Mouse (Mus musculus): ENCODE measurements around the gene Ddx25. TPM values are rescaled to one million over a fixed set of nuclear protein-coding genes. Genes with fewer than 3 reads are reported as not detected.

The Ddx25 gene
- total and polyA plus RNA-seq, 2 experiments from 2014 or later, result 24.1 to 28.5 TPM

DNA sequence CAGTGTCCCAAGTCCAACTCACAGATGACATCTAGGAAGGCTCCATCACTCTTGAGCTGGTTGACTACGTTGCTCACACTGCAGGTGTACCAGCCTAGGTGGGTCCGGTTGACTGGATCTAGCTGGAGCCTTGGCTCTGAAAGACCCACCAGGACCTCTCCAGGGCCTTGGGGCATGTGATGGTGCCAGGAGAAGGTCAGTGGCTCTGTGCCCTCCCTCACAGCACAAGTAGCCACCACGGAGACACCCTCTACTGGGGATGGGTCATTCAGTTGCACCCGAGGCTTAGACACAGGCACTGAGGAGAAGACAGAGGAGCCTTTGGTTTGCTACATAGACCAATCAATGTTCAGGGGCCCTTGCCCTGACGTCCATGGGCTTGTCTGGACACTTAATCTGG is 42.1 kb downstream of the Ddx25 start:
- 90% methylated on average over 5 of the region's 5 CpGs for WGBS
- ATAC-seq (ENCODE audit: low FRiP score), result no peak
- Histone ChIP-seq H3K27me3 (ENCODE audit: insufficient read depth, low read length) (no peaks in the 10 kb centered on the region), H3K9me3 (ENCODE audit: low read length) (no peaks in the 10 kb centered on the region), H3K4me1 (ENCODE audit: insufficient read depth, low read length) (no peaks in the 10 kb centered on the region), H3K36me3 (ENCODE audit: insufficient read depth, low read length) (no peaks in the 10 kb centered on the region), H3K9ac (replicated peaks; ENCODE audit: low read length, poor library complexity, severe bottlenecking) (no peak overlapping the region), H3K27ac (ENCODE audit: low read depth, low read length) (no peak overlapping the region), H3K4me3 (ENCODE audit: low read depth, low read length) (no peak overlapping the region), H3K4me2 (ENCODE audit: low read depth, low read length, poor library complexity, severe bottlenecking) (no peak overlapping the region)
- no peak for DNase-seq (ENCODE audit: low spot score)
- no peak for TF ChIP-seq CTCF (IDR thresholded peaks at IDR 0.05)

DNA sequence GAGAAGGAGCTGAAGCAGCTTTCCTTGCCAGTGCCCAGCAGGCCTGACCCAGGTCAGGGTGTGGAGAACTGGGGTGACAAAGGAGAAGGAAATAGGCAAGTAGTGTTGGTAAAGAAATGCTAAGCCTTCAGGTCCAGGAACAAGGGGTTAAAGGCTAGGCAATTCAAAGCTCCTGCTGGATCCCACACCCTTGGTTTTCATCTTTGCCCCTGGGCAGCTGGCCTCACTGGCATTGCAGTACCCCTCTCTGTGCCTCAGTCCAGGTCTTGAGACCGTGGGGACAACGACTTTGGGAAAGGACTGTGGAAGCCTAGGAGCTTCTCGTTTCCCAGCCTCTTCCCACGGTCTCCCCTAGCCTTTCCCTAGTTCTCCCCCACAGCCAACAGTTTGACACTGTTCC is 44.4 kb downstream of the Ddx25 start:
- Histone ChIP-seq H3K9ac (replicated peaks; ENCODE audit: low read length, poor library complexity, severe bottlenecking) (no peak overlapping the region), H3K36me3 (ENCODE audit: insufficient read depth, low read length) (no peaks in the 10 kb centered on the region), H3K27me3 (ENCODE audit: insufficient read depth, low read length) (no peaks in the 10 kb centered on the region), H3K4me1 (ENCODE audit: insufficient read depth, low read length) (no peaks in the 10 kb centered on the region), H3K4me2 (ENCODE audit: low read depth, low read length, poor library complexity, severe bottlenecking) (no peak overlapping the region), H3K4me3 (ENCODE audit: low read depth, low read length) (no peak overlapping the region), H3K27ac (ENCODE audit: low read depth, low read length) (no peak overlapping the region), H3K9me3 (ENCODE audit: low read length) (no peaks in the 10 kb centered on the region)
- ATAC-seq (ENCODE audit: low FRiP score) (no peak), DNase-seq (ENCODE audit: low spot score) (no peak)
- WGBS, result 86% methylated on average over 4 of the region's 4 CpGs
- no peak for TF ChIP-seq CTCF (IDR thresholded peaks at IDR 0.05)

DNA sequence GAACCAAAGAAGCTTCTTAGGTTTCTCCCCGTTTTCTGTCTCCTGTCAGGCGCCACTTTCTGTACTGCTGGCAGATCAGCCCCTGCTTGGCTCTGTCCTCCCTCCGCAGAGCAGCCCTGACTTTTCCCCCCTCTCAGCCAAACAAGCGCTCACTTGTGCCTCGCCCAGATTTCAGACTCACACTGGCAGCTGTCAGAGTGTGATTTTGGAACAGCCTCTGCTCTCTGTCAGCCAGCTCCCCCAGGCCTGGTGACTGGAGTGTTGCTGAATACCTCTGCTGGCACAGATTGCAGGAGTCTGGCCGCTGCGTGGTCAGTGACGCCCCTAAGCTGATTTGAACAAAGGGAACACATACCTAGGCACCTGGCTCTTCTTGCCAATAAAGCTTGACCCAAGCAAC is 50.1 kb downstream of the Ddx25 start:
- Histone ChIP-seq H3K27me3 (ENCODE audit: insufficient read depth, low read length) (no peaks in the 10 kb centered on the region), H3K27ac (ENCODE audit: low read depth, low read length) (no peak overlapping the region), H3K9ac (replicated peaks; ENCODE audit: low read length, poor library complexity, severe bottlenecking) (no peak overlapping the region), H3K4me3 (ENCODE audit: low read depth, low read length) (no peak overlapping the region), H3K9me3 (ENCODE audit: low read length) (no peaks in the 10 kb centered on the region), H3K4me1 (ENCODE audit: insufficient read depth, low read length) (0 out of 2 replicates have a peak, but pooled peaks cover 5% of the 10 kb centered on the region), H3K36me3 (ENCODE audit: insufficient read depth, low read length) (peaks cover 3% of the 10 kb centered on the region; the same call in 1 of the 2 replicates), H3K4me2 (ENCODE audit: low read depth, low read length, poor library complexity, severe bottlenecking) (no peak overlapping the region)
- peak; percentile 42; the same call in 1 of the 2 replicates for ATAC-seq (ENCODE audit: low FRiP score)
- 43% methylated on average over 8 of the region's 8 CpGs for WGBS
- DNase-seq (ENCODE audit: low spot score), result peak; percentile 68
- TF ChIP-seq CTCF (IDR thresholded peaks at IDR 0.05), result no peak

DNA sequence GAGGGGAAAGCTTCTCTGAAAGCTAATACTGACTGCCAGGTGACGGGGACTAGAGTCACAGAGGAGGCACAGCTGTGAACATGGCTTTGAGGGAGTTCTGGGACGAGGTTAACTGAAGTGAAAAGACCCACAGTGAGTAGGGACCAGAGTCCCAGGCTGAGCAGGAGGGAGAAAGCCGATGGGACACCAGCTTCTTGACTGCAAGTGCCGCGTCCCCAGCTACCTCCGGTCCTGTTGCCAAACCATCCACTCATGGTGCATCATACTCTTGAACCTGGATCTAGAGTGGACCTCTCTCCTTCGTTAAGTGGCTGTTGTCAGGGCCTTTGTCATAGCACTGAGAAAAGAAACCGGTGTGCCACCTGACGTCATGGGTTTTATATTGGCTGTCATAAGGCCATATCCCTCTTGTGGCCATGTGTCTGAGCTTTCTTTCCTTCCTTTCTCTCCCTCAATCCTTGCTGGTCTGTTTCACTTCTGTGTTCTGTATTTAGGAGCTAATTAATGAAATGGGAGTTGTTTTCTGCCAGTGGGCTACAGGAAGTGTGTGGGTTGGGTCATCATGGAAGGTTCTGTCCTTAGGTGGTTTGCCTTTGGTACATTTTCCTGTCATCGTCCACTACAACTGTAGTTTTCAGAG is 55.8 kb downstream of the Ddx25 start:
- H3K4me1 ChIP-seq (ENCODE audit: insufficient read depth, low read length), result no peaks in the 10 kb centered on the region
- H3K9ac ChIP-seq (replicated peaks; ENCODE audit: low read length, poor library complexity, severe bottlenecking), result no peak overlapping the region
- WGBS, result 73% methylated on average over 10 of the region's 10 CpGs
- no peaks in the 10 kb centered on the region for H3K9me3 ChIP-seq (ENCODE audit: low read length)
- ATAC-seq (ENCODE audit: low FRiP score) (no peak), DNase-seq (ENCODE audit: low spot score) (no peak)
- no peaks in the 10 kb centered on the region for H3K27me3 ChIP-seq (ENCODE audit: insufficient read depth, low read length)
- H3K27ac ChIP-seq (ENCODE audit: low read depth, low read length), result no peak overlapping the region
- TF ChIP-seq CTCF (IDR thresholded peaks at IDR 0.05), result no peak
- H3K36me3 ChIP-seq (ENCODE audit: insufficient read depth, low read length), result peaks cover 3% of the 10 kb centered on the region
- H3K4me3 ChIP-seq (ENCODE audit: low read depth, low read length), result no peak overlapping the region
- H3K4me2 ChIP-seq (ENCODE audit: low read depth, low read length, poor library complexity, severe bottlenecking), result no peak overlapping the region

DNA sequence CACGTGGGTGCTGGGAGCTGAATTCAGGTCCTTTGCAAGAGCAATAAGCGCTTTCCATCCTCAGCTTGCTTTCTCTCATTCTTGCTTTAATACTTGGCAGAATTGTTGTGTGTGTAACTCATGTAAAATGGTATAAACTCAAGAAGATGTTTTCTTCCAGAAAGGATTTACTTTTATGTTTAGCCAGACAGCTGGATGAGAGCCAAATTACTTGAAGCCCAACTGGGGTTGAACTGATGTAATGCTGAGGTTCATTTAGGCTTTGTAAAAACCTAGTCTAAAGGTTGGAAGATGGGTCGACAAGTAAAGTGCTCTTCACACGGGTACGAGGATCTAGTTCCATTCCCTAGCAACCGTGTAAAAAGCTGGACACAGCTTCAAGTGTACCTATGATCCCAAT is 58.4 kb downstream of the Ddx25 start:
- Histone ChIP-seq H3K4me1 (ENCODE audit: insufficient read depth, low read length) (no peaks in the 10 kb centered on the region), H3K36me3 (ENCODE audit: insufficient read depth, low read length) (peaks cover 3% of the 10 kb centered on the region), H3K27me3 (ENCODE audit: insufficient read depth, low read length) (no peaks in the 10 kb centered on the region), H3K4me2 (ENCODE audit: low read depth, low read length, poor library complexity, severe bottlenecking) (no peak overlapping the region), H3K27ac (ENCODE audit: low read depth, low read length) (no peak overlapping the region), H3K4me3 (ENCODE audit: low read depth, low read length) (no peak overlapping the region), H3K9me3 (ENCODE audit: low read length) (no peaks in the 10 kb centered on the region), H3K9ac (replicated peaks; ENCODE audit: low read length, poor library complexity, severe bottlenecking) (no peak overlapping the region)
- no peak for ATAC-seq (ENCODE audit: low FRiP score)
- no peak for DNase-seq (ENCODE audit: low spot score)
- WGBS, result 80% methylated on average over 6 of the region's 6 CpGs
- no peak for TF ChIP-seq CTCF (IDR thresholded peaks at IDR 0.05)

DNA sequence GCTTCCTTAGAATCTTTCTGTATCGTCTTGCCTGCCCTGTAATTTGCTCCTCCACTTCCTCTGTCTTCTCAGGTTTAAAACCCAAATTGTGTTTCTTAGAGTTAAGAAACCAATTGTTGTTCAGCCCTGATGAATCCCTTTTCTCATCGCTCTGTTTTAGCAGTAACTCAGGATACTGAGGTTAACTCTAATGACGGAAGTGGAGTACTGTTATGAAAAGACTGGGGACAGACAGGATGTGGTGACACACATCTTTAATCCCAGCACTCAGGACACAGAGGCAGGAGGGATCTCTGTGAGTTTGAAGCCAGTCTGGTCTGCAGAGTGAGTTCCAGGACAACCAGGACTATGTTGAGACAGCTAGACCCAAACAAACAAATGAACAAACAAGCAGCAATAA is 62.9 kb downstream of the Ddx25 start:
- 81% methylated on average over 3 of the region's 3 CpGs for WGBS

More for the DNA sequence above, 62.9 kb downstream of the Ddx25 start:
- no peak overlapping the region for H3K9ac ChIP-seq (replicated peaks; ENCODE audit: low read length, poor library complexity, severe bottlenecking)
- ATAC-seq (ENCODE audit: low FRiP score), result no peak
- H3K36me3 ChIP-seq (ENCODE audit: insufficient read depth, low read length), result peaks cover 10% of the 10 kb centered on the region
- no peaks in the 10 kb centered on the region for H3K9me3 ChIP-seq (ENCODE audit: low read length)
- no peak overlapping the region for H3K4me2 ChIP-seq (ENCODE audit: low read depth, low read length, poor library complexity, severe bottlenecking)
- no peak for DNase-seq (ENCODE audit: low spot score)
- TF ChIP-seq CTCF (IDR thresholded peaks at IDR 0.05), result no peak
- no peak overlapping the region for H3K4me3 ChIP-seq (ENCODE audit: low read depth, low read length)
- H3K27me3 ChIP-seq (ENCODE audit: insufficient read depth, low read length), result no peaks in the 10 kb centered on the region
- no peak overlapping the region for H3K27ac ChIP-seq (ENCODE audit: low read depth, low read length)
- H3K4me1 ChIP-seq (ENCODE audit: insufficient read depth, low read length), result no peaks in the 10 kb centered on the region
